Mouse (Mus musculus): Measurements from ENCODE around the gene Rhbdd1. TPM values are rescaled to one million over a fixed set of nuclear protein-coding genes. Genes with fewer than 3 reads are reported as not detected.

The Rhbdd1 gene
- polyA plus RNA-seq, 1 experiment from 2014 or later: 4.6 TPM

DNA sequence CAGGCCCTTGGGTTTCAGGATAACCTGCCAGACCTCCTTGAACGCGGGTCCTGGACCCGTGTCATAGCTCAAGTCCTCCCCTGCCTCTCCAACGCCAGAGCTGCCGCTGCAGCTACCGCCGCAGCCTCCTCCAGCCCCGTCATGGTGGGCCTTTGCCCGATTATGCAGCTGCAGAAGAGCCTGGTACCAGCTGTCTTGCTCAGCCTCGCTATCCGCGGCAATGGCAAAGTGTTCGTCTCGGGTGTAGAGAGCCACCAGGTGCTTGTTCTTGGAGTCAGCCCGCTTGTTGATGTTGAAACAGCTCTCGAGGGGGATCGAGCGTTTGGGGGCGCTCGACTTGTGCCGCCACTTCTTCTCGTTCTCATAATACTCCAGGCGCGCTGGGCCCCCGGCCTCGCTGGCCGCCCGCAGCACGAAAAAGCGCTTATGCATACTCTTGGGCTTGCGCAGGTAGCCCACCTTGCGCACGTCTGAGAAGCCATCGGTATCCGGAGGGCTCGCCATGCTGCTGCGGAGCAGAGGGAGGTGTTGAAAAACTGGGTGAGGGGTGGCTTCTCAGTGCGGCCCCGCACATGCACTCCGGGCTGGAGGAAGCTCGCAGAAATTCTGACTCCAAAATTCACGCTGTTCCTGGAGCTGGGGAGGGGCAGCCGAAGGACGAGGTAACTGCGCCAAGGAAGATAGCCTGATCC lies 26.1 kb upstream of the Rhbdd1 start:
- H3K36me3 ChIP-seq (ENCODE audit: control insufficient read depth, insufficient read depth): no peaks in the 10 kb centered on the region
- WGBS: under 1% methylated on average over 45 of the region's 45 CpGs
- H3K4me1 ChIP-seq (replicated peaks; ENCODE audit: control insufficient read depth, insufficient read depth, low read length): peaks cover 56% of the 10 kb centered on the region
- peak overlapping the region; percentile 89 for H3K4me3 ChIP-seq (replicated peaks; ENCODE audit: low read length)
- ATAC-seq: peak; percentile 3
- H3K27ac ChIP-seq (ENCODE audit: low read length): peak overlapping the region; percentile 99
- H3K9ac ChIP-seq (replicated peaks; ENCODE audit: low read depth, low read length): peak overlapping the region; percentile 87
- no peaks in the 10 kb centered on the region for H3K9me3 ChIP-seq (ENCODE audit: control insufficient read depth, low read length)
- H3K27me3 ChIP-seq (replicated peaks; ENCODE audit: control insufficient read depth, insufficient read depth, low read length): no peaks in the 10 kb centered on the region
- peak overlapping the region; percentile 85 for H3K4me2 ChIP-seq (ENCODE audit: low read length)

DNA sequence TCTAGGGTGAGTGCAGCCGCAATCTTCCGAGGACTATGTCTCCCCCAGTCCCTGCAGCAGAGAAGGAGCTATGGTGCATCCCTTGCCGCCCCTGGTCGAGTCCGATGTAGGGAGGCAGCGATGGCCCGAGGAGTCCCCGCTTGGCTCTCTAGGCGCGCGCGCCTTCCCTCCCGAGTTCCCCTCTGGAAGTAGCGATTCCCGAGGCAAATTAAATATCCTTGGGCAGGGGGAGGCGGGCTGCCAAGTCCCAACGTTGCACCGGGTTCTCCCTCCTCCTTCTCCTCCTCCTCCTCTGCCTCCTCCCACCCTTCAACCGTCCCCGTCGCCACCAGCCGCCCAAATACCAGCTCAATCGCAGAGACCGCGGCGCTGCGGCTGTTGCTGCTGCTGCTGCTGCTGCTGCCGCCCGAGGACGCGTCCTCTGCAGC lies 25.5 kb upstream of the Rhbdd1 start:
- Histone ChIP-seq H3K27ac (ENCODE audit: low read length) (peak overlapping the region; percentile 99), H3K4me1 (replicated peaks; ENCODE audit: control insufficient read depth, insufficient read depth, low read length) (peaks cover 52% of the 10 kb centered on the region)
- 0% methylated on average over 29 of the region's 31 CpGs for WGBS

DNA sequence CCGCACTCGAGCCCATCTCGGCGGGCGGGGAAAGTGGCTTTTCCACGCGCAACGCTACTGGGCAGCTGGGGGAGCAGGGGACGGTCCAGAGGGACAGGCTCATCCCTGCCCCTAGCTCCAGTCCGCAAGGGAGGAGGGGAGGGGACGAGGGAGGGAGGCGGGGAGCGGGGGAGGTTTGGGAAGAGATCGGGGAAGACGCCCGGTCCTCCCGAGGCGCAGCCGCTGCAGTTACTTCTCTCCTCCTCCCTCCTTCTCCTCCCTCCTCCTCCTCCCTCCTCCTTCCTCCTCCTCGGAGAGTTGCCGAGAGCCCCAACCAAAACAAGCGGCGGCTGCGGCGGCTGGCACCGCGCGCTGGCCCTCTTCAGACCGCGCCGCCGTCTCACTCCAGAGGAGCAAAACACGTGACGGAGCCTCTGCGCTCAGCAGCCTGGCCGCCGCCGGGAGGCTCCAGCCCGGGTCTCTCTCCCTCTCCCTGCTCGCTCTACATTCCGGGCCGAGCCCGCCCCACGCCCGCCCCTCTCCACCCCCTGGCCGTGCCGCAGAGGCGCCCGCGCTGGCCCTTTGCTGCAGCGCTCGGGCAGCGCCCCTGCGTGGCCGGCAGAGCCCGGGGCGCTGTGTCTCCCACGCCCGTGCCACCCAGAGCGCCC lies 25.0 kb upstream of the Rhbdd1 start, which contains the start of gene Irs1:
Gene Irs1, minus strand, starts transcription at position 266 of the 647 bp plus-strand sequence.
- Histone ChIP-seq H3K36me3 (ENCODE audit: control insufficient read depth, insufficient read depth) (no peaks in the 10 kb centered on the region), H3K9ac (replicated peaks; ENCODE audit: low read depth, low read length) (peak within 1 kb of the TSS; percentile 87), H3K9me3 (ENCODE audit: control insufficient read depth, low read length) (no peaks in the 10 kb centered on the region), H3K4me1 (replicated peaks; ENCODE audit: control insufficient read depth, insufficient read depth, low read length) (peaks cover 49% of the 10 kb centered on the region), H3K27ac (ENCODE audit: low read length) (peak within 1 kb of the TSS; percentile 99), H3K4me2 (ENCODE audit: low read length) (peak within 1 kb of the TSS; percentile 85), H3K27me3 (replicated peaks; ENCODE audit: control insufficient read depth, insufficient read depth, low read length) (no peaks in the 10 kb centered on the region), H3K4me3 (replicated peaks; ENCODE audit: low read length) (peak within 1 kb of the TSS; percentile 89)
- WGBS: under 1% methylated on average over 58 of the region's 60 CpGs
- peak; percentile 82 for ATAC-seq

More for the DNA sequence above, 25.5 kb upstream of the Rhbdd1 start:
- Histone ChIP-seq H3K36me3 (ENCODE audit: control insufficient read depth, insufficient read depth) (no peaks in the 10 kb centered on the region), H3K9me3 (ENCODE audit: control insufficient read depth, low read length) (no peaks in the 10 kb centered on the region), H3K27me3 (replicated peaks; ENCODE audit: control insufficient read depth, insufficient read depth, low read length) (no peaks in the 10 kb centered on the region), H3K9ac (replicated peaks; ENCODE audit: low read depth, low read length) (peak overlapping the region; percentile 87), H3K4me3 (replicated peaks; ENCODE audit: low read length) (peak overlapping the region; percentile 89), H3K4me2 (ENCODE audit: low read length) (peak overlapping the region; percentile 85)
- ATAC-seq: peak; percentile 64

DNA sequence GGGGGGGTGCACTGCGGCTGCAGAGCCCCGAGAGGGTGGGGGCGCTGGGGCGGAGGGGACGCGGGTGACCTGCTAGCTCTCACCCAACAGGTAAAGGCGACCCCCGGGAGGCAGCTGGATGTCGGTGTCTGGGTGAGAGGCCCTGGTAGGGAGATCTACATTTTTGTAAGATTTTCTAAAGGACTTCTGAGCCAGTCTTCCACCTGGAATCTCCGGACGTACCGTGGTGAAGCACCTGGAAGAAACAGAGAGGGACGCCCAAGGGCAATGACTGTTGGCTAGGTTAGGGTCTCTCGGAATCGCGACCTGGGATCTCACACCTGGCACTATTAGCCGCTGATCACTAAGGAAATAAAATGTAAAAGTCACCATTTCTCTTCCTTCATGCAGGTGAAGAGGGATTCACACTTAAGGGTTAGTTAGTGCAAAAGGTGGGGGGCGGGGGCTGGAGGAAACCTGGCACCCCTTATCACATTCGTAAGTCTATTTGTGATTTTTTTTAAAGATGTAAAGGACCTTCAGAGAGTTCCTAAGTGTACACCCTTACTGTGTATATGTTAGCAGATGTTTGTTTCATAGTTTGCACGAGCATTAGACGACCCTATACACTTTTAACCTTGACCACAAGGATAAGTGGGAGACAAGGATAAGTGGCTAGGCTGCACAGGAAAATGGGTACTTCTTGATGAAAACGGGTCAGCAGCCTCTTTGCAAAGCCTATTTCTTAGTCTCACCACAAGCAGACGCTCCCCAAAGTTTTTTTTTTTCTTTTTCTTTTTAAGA lies 24.1 kb upstream of the Rhbdd1 start:
- peak overlapping the region; percentile 99 for H3K27ac ChIP-seq (ENCODE audit: low read length)
- no peaks in the 10 kb centered on the region for H3K27me3 ChIP-seq (replicated peaks; ENCODE audit: control insufficient read depth, insufficient read depth, low read length)
- WGBS: 2% methylated on average over 21 of the region's 23 CpGs
- no peak for ATAC-seq
- peak overlapping the region; percentile 85 for H3K4me2 ChIP-seq (ENCODE audit: low read length)
- no peaks in the 10 kb centered on the region for H3K9me3 ChIP-seq (ENCODE audit: control insufficient read depth, low read length)
- H3K9ac ChIP-seq (replicated peaks; ENCODE audit: low read depth, low read length): peak overlapping the region; percentile 87
- H3K4me3 ChIP-seq (replicated peaks; ENCODE audit: low read length): peak overlapping the region; percentile 89
- H3K4me1 ChIP-seq (replicated peaks; ENCODE audit: control insufficient read depth, insufficient read depth, low read length): peaks cover 42% of the 10 kb centered on the region
- no peaks in the 10 kb centered on the region for H3K36me3 ChIP-seq (ENCODE audit: control insufficient read depth, insufficient read depth)

DNA sequence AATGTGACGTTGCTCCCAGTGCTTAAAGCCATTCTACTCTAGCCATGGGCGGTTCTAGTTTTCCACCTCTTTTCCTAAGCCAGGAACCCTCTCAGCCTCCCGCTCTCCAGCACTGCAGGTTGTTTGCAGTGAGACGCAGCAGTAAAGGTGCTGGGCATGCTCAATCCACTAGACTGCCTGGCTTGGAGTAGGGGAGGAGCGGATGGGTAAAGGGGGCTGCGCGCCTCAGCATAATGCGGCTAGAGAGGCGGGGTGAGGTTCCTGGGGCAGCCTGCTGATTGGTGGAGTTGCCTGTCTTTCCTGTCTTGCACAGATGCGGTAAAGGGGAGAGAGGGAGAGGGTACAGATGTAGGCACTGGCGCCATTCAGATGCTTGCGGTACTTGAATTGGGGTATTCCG lies 23.5 kb upstream of the Rhbdd1 start:
- WGBS: under 1% methylated on average over 13 of the region's 13 CpGs
- H3K9ac ChIP-seq (replicated peaks; ENCODE audit: low read depth, low read length): 0 out of 2 replicates have a peak overlapping the region, but pooled peaks have one; percentile 12

DNA sequence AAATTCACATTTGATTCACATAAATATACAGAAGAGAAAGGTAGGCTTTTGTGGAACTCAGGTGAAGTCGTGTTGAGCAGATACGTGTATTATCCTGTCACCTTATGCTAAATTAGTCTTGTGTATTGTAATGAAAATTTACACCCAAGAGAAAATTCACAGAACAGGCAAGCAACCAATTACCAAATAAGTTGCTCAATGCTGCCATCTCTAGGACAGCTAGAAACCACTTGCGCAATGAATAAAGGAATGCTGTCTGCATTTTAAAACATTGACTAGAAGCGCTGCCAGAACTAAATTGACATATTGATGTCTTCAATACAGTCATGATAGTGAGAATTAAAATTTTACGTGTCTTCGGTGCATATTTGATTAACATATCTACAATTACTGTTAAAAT lies 22.1 kb upstream of the Rhbdd1 start:
- Histone ChIP-seq H3K9me3 (ENCODE audit: control insufficient read depth, low read length) (no peaks in the 10 kb centered on the region), H3K4me2 (ENCODE audit: low read length) (no peak overlapping the region), H3K27me3 (replicated peaks; ENCODE audit: control insufficient read depth, insufficient read depth, low read length) (no peaks in the 10 kb centered on the region), H3K4me1 (replicated peaks; ENCODE audit: control insufficient read depth, insufficient read depth, low read length) (peaks cover 25% of the 10 kb centered on the region), H3K36me3 (ENCODE audit: control insufficient read depth, insufficient read depth) (no peaks in the 10 kb centered on the region), H3K9ac (replicated peaks; ENCODE audit: low read depth, low read length) (no peak overlapping the region), H3K4me3 (replicated peaks; ENCODE audit: low read length) (no peak overlapping the region), H3K27ac (ENCODE audit: low read length) (no peak overlapping the region)
- 8% methylated on average over 6 of the region's 6 CpGs for WGBS
- ATAC-seq: no peak

More for the DNA sequence above, 23.5 kb upstream of the Rhbdd1 start:
- no peaks in the 10 kb centered on the region for H3K9me3 ChIP-seq (ENCODE audit: control insufficient read depth, low read length)
- peak overlapping the region; percentile 89 for H3K4me3 ChIP-seq (replicated peaks; ENCODE audit: low read length)
- H3K4me1 ChIP-seq (replicated peaks; ENCODE audit: control insufficient read depth, insufficient read depth, low read length): peaks cover 36% of the 10 kb centered on the region
- peak; percentile 78 for ATAC-seq
- peak overlapping the region; percentile 72 for H3K27ac ChIP-seq (ENCODE audit: low read length)
- H3K36me3 ChIP-seq (ENCODE audit: control insufficient read depth, insufficient read depth): no peaks in the 10 kb centered on the region
- no peaks in the 10 kb centered on the region for H3K27me3 ChIP-seq (replicated peaks; ENCODE audit: control insufficient read depth, insufficient read depth, low read length)
- peak overlapping the region; percentile 85 for H3K4me2 ChIP-seq (ENCODE audit: low read length)

DNA sequence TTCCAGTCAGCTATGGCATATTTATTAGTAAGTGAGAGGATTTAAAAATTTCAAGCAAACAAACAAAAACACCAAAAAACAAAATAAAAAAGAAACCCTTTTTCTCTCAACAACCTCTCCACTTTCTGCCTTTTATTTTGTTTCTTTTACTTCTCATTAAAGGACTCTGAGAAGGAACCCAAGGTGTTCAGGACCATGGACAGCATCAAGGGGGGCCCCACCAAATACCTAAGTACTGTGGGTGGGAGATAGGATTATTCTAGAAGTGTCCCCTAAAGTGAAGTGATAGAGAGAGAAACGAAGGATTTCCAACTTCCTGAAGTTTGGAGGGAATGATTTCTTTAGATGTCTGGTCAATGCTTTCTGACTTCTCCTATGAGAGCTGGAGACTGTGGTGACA lies 17.7 kb upstream of the Rhbdd1 start:
- Histone ChIP-seq H3K27me3 (replicated peaks; ENCODE audit: control insufficient read depth, insufficient read depth, low read length) (no peaks in the 10 kb centered on the region), H3K36me3 (ENCODE audit: control insufficient read depth, insufficient read depth) (no peaks in the 10 kb centered on the region), H3K4me1 (replicated peaks; ENCODE audit: control insufficient read depth, insufficient read depth, low read length) (no peaks in the 10 kb centered on the region), H3K27ac (ENCODE audit: low read length) (no peak overlapping the region), H3K4me3 (replicated peaks; ENCODE audit: low read length) (no peak overlapping the region), H3K9ac (replicated peaks; ENCODE audit: low read depth, low read length) (no peak overlapping the region), H3K4me2 (ENCODE audit: low read length) (no peak overlapping the region), H3K9me3 (ENCODE audit: control insufficient read depth, low read length) (no peaks in the 10 kb centered on the region)
- 45% methylated on average over 1 of the region's 1 CpGs for WGBS
- no peak for ATAC-seq

DNA sequence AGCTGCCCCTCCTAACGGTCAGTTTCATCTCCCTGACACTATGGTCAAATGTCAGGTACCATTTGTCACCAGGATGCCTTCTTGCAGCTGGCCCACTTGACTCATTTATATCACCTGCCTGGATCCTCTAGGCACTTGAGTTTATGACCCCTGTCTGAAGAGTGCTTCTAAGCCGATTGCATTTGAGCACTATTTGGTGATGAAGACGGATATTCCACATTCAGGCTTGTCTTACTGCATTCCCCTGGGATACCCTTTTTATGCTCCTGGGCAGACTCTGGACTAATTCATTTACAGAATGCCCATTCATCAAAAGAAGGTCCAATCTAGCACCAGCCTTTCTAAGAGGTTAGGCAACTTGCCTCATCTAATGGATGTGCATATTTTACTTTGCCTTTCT lies 11.8 kb upstream of the Rhbdd1 start:
- 88% methylated on average over 3 of the region's 3 CpGs for WGBS
- Histone ChIP-seq H3K27ac (ENCODE audit: low read length) (no peak overlapping the region), H3K36me3 (ENCODE audit: control insufficient read depth, insufficient read depth) (no peaks in the 10 kb centered on the region), H3K4me3 (replicated peaks; ENCODE audit: low read length) (no peak overlapping the region), H3K4me1 (replicated peaks; ENCODE audit: control insufficient read depth, insufficient read depth, low read length) (no peaks in the 10 kb centered on the region), H3K27me3 (replicated peaks; ENCODE audit: control insufficient read depth, insufficient read depth, low read length) (no peaks in the 10 kb centered on the region), H3K9ac (replicated peaks; ENCODE audit: low read depth, low read length) (no peak overlapping the region), H3K4me2 (ENCODE audit: low read length) (no peak overlapping the region), H3K9me3 (ENCODE audit: control insufficient read depth, low read length) (no peaks in the 10 kb centered on the region)
- ATAC-seq: no peak

DNA sequence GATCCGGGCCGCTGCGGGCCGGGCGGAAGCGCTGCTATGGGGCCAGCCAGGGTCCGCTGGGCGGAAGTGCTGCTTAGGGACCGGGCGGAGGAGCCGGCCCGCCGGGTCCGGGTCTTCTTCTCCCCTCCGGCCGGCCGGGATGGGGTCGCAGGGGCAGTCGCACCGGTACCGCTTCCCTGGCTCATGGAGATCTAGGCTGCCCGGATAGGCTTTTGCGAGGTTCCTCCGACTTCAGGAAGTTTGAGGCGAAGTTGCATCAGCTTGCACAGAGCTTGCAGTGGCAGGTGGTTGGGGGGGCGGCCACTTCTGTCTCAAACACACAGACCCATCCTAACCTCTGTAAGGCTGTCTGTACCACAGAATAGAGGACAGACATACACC lies 484 bp downstream of the Rhbdd1 start:
- ATAC-seq: peak; percentile 45
- under 1% methylated on average over 20 of the region's 26 CpGs for WGBS
- H3K9me3 ChIP-seq (ENCODE audit: control insufficient read depth, low read length): no peaks in the 10 kb centered on the region

More for the DNA sequence above, 484 bp downstream of the Rhbdd1 start:
- Histone ChIP-seq H3K27me3 (replicated peaks; ENCODE audit: control insufficient read depth, insufficient read depth, low read length) (0 out of 2 replicates have a peak, but pooled peaks cover 4% of the 10 kb centered on the region), H3K4me3 (replicated peaks; ENCODE audit: low read length) (peak overlapping the region; percentile 94), H3K27ac (ENCODE audit: low read length) (peak overlapping the region; percentile 97), H3K4me2 (ENCODE audit: low read length) (peak overlapping the region; percentile 73), H3K4me1 (replicated peaks; ENCODE audit: control insufficient read depth, insufficient read depth, low read length) (peaks cover 26% of the 10 kb centered on the region), H3K9ac (replicated peaks; ENCODE audit: low read depth, low read length) (peak overlapping the region; percentile 94), H3K36me3 (ENCODE audit: control insufficient read depth, insufficient read depth) (no peaks in the 10 kb centered on the region)

Data from forebrain, embryonic 16.5 days (tissue).